ENCODE assay signal across 13 mouse cellular contexts in genomic region chr4:100994442-100995255, GRCm38 (mm10). TPM values are rescaled to one million over a fixed set of nuclear protein-coding genes. Genes with fewer than 3 reads are reported as not detected.
A peak's percentile ranks its signal among the peaks of the same experiment; 100 is the strongest.
DNase-seq lines count a peak whose midpoint lies in the region; ATAC-seq lines count a peak whose summit lies in the region.
"Had no signal": no experiment of that assay in that cellular context is flagged by ENCODE, and none has a peak within 500 bp of the region (broad histone marks: within the 10 kb centered on the region; RNA-seq: fewer than 3 reads in every experiment).

No protein-coding gene starts in this region.

- H3K4me2 ChIP-seq in heart, embryonic 11.5 days, result peak overlapping the region; percentile 41

- peak overlapping the region; percentile 86 for H3K27ac ChIP-seq in heart, embryonic 11.5 days (ENCODE audit: low read depth, low read length)

- DNase-seq in heart, postnatal 14 days, result no peak
- DNase-seq in spleen, adult 12 weeks (ENCODE audit: low spot score), result peak; percentile 70
- no peak for DNase-seq in spleen, adult 18-20 months
- peak; percentile 10 for DNase-seq in mesoderm, embryonic 11.5 days (ENCODE audit: low read depth, low spot score)
- DNase-seq in right cerebral cortex, postnatal 10 days (ENCODE audit: low spot score in 2 of 2), result no peak
- no peak for DNase-seq in ovary, postnatal 10 days (ENCODE audit: low spot score)
- no peak for DNase-seq in gastrocnemius, postnatal 14 days
- DNase-seq: adrenal gland, adult 2 months; embryo, embryonic 11 days had no signal

- peak overlapping the region; percentile 58 for H3K9ac ChIP-seq in heart, embryonic 11.5 days (ENCODE audit: low read depth, low read length)

- no peaks in the 10 kb centered on the region for H3K27me3 ChIP-seq in heart, embryonic 11.5 days (ENCODE audit: control insufficient read depth, insufficient read depth, low read length)

- peak; percentile 85 for ATAC-seq in heart, embryonic 11.5 days (replicated peaks; ENCODE audit: insufficient number of reproducible peaks, low FRiP score, low TSS enrichment)

- peaks cover 13% of the 10 kb centered on the region for H3K36me3 ChIP-seq in heart, embryonic 11.5 days (ENCODE audit: control insufficient read depth, insufficient read depth, low read length)

- WGBS in heart, embryonic 11.5 days (ENCODE audit: insufficient replicate concordance), result 46% methylated on average over 18 of the region's 18 CpGs

- intact Hi-C loops in heart, postnatal 14 days (cut with DNase I), result loop anchor here (5.0 kb wide), 2 partner anchors 373 to 433 kb away; no protein-coding TSS in a partner anchor
- intact Hi-C loops in gastrocnemius, postnatal 14 days (cut with DNase I; ENCODE audit: low total_unique reads), result no loop called here

- H3K9me3 ChIP-seq in heart, embryonic 11.5 days (replicated peaks; ENCODE audit: control insufficient read depth, low read length), result no peaks in the 10 kb centered on the region

- H3K4me3 ChIP-seq in heart, embryonic 11.5 days (ENCODE audit: low read depth, low read length), result peak overlapping the region; percentile 14; the same call in 1 of the 2 replicates

- 0 out of 2 replicates have a peak, but pooled peaks cover 5% of the 10 kb centered on the region for H3K4me1 ChIP-seq in heart, embryonic 11.5 days (ENCODE audit: control insufficient read depth, insufficient read depth, low read length)

RNA-seq across cellular contexts. Expression of gene Gm10577, which starts 25.8 kb away (rescaled TPM):
- polyA plus RNA-seq in heart, embryonic 11.5 days (2014; fragmentation: Nextera tagmentation; extraction: Ambion mirVana), result not detected in 2 replicates
- total RNA-seq in heart, postnatal 14 days (2021), result not detected
- total RNA-seq in gastrocnemius, postnatal 14 days (2021), result not detected
- total RNA-seq: adrenal gland, adult 2 months; liver, adult 2 months had no signal
- polyA plus RNA-seq: adrenal gland, adult 2 months; C2C12; intestine, embryonic 14.5 days; liver, adult 2 months had no signal

Comparison
In these comparisons a context has a peak if more than half of its experiments do, and no peak if none do; other contexts are left out.
1. DNase-seq: peak in spleen, adult 12 weeks (single experiment) and mesoderm, embryonic 11.5 days (single experiment); none in heart, postnatal 14 days (0 of 2), spleen, adult 18-20 months (0 of 2), right cerebral cortex, postnatal 10 days (0 of 2), ovary, postnatal 10 days (single experiment) and gastrocnemius, postnatal 14 days (single experiment).